Mouse (Mus musculus) CH12.LX (cell line): ENCODE measurements around the gene Gdf15. TPM values are rescaled to one million over a fixed set of nuclear protein-coding genes. Genes with fewer than 3 reads are reported as not detected.

Experiments
- DNase-seq: peaks from one replicate; pipeline ENCODE4 v3.0.0-alpha.2; 2013; ENCODE audit errors: extremely low read depth
- H3K27ac ChIP-seq: 2 replicates; pipeline ENCODE4 v1.5.1; 2012; ENCODE audit warnings: low read depth, mild to moderate bottlenecking, control low read depth, moderate library complexity; ENCODE audit not compliant: insufficient read depth
- H3K27me3 ChIP-seq: replicated peaks from 2 replicates; pipeline ENCODE3; 2012; ENCODE audit warnings: inconsistent platforms
- H3K36me3 ChIP-seq, 2 experiments: replicated peaks in 1 of 2; 2 replicates each; pipeline versions ENCODE3 to v1.6.1; 2012; ENCODE audit warnings: inconsistent platforms in 1 of 2, low read length in 1 of 2, mild to moderate bottlenecking in 1 of 2, mixed read lengths in 1 of 2, moderate library complexity in 1 of 2; ENCODE audit not compliant: control insufficient read depth in 1 of 2, insufficient read depth in 1 of 2
- H3K4me1 ChIP-seq, 2 experiments: 2 replicates each; pipeline ENCODE4 v1.6.1; 2012; ENCODE audit warnings: inconsistent platforms in 1 of 2, moderate library complexity in 1 of 2; ENCODE audit not compliant: insufficient read depth in 2 of 2, control insufficient read depth in 1 of 2
- H3K4me2 ChIP-seq: 2 replicates; pipeline ENCODE4 v1.6.1; 2012; ENCODE audit warnings: low read depth, mild to moderate bottlenecking, control low read depth; ENCODE audit not compliant: poor library complexity, insufficient read depth, severe bottlenecking
- H3K4me3 ChIP-seq, 3 experiments: fragments of 150-350 bp in 1 of 3; sonication (generic) in 1 of 3; replicated peaks in 1 of 3; 2 replicates each; pipeline versions ENCODE3 to v1.5.1; 2011 to 2012; ENCODE audit warnings: low read depth in 2 of 3, low read length in 2 of 3, mild to moderate bottlenecking in 2 of 3, moderate library complexity in 2 of 3, control low read depth in 1 of 3, improper control_type of control experiment in 1 of 3, inconsistent platforms in 1 of 3, mixed read lengths in 1 of 3; ENCODE audit not compliant: poor library complexity in 1 of 3
- H3K79me2 ChIP-seq: replicated peaks from 2 replicates; pipeline ENCODE4 v1.6.1; 2012; ENCODE audit warnings: mild to moderate bottlenecking, moderate library complexity; ENCODE audit not compliant: control insufficient read depth, poor library complexity, insufficient read depth, severe bottlenecking; ENCODE audit errors: extremely low read depth
- H3K9ac ChIP-seq: 2 replicates; pipeline ENCODE4 v1.6.1; 2012; ENCODE audit warnings: low read depth, mild to moderate bottlenecking, control low read depth, moderate library complexity; ENCODE audit not compliant: insufficient read depth
- H3K9me3 ChIP-seq: replicated peaks from 2 replicates; pipeline ENCODE3; 2012; ENCODE audit warnings: low read length, inconsistent platforms, mixed read lengths
- ELF1 ChIP-seq: IDR thresholded peaks from 2 replicates; pipeline ENCODE4 v1.6.1; 2014; ENCODE audit warnings: low read depth, mild to moderate bottlenecking, inconsistent platforms, low read length, improper control_type of control experiment
- ETS1 ChIP-seq: conservative IDR thresholded peaks from 2 replicates; pipeline ENCODE4 v1.6.1; 2012; ENCODE audit warnings: low read depth, mild to moderate bottlenecking, inconsistent platforms, low read length, improper control_type of control experiment, moderate library complexity
- GABPA ChIP-seq: IDR thresholded peaks from 2 replicates; pipeline ENCODE4 v1.6.1; 2012; ENCODE audit warnings: low read depth, low read length, improper control_type of control experiment, inconsistent platforms; ENCODE audit not compliant: insufficient replicate concordance
- IRF4 ChIP-seq: IDR thresholded peaks from 2 replicates; pipeline ENCODE4 v1.6.1; 2014; ENCODE audit warnings: low read depth, mild to moderate bottlenecking, inconsistent platforms, low read length, improper control_type of control experiment
- KAT2A ChIP-seq: IDR thresholded peaks from 2 replicates; pipeline ENCODE4 v1.6.1; 2012; ENCODE audit warnings: low read length, improper control_type of control experiment, inconsistent platforms; ENCODE audit not compliant: insufficient replicate concordance
- MAZ ChIP-seq: IDR thresholded peaks from 2 replicates; pipeline ENCODE4 v1.6.1; 2012; ENCODE audit warnings: low read depth, mild to moderate bottlenecking, inconsistent platforms, low read length, improper control_type of control experiment, moderate library complexity
- SIN3A ChIP-seq: IDR thresholded peaks from 2 replicates; pipeline ENCODE4 v1.6.1; 2012; ENCODE audit warnings: low read length, improper control_type of control experiment, inconsistent platforms
- UBTF ChIP-seq: IDR thresholded peaks from 2 replicates; pipeline ENCODE4 v1.6.1; 2012; ENCODE audit warnings: low read depth, mild to moderate bottlenecking, inconsistent platforms, low read length, improper control_type of control experiment, moderate library complexity
- ZKSCAN1 ChIP-seq: IDR thresholded peaks from 2 replicates; pipeline ENCODE4 v1.6.1; 2012; ENCODE audit warnings: low read depth, inconsistent platforms, low read length, improper control_type of control experiment, borderline replicate concordance
- dilution Hi-C: fragments of 300-500 bp; cut with MboI; formaldehyde crosslinking; loops from 2 replicates; pipeline ENCODE4 v1.14.3; 2020; ENCODE audit warnings: low sequenced_read_pairs; ENCODE audit not compliant: extremely low pct_unique_long_range_greater_than_20kb, extremely low pct_ligation_motif_present
- in situ Hi-C: fragments of 300-500 bp; cut with MboI; formaldehyde crosslinking; loops from 3 replicates; pipeline ENCODE4 v1.14.3; 2019; ENCODE audit warnings: low sequenced_read_pairs, low pct_ligation_motif_present, low pct_unique_long_range_greater_than_20kb, mixed read lengths
- polyA plus RNA-seq: library from polyadenylated mRNA; unstranded; fragments of >175 nt; gene quantifications from 2 replicates; pipeline ENCODE4 v1.2.1, GENCODE M21; 2012; ENCODE audit warnings: low read depth; ENCODE audit not compliant: insufficient read length
- total RNA-seq, 2 experiments: library from RNA; depleted of rRNA; stranded (reverse); fragments of 300-350 nt in 1 of 2; fragments of >200 nt in 1 of 2; gene quantifications; 2 replicates each; pipeline ENCODE4 v1.2.3; 2012 to 2014

The Gdf15 gene
- total and polyA plus RNA-seq, 3 experiments: 0.16 to 0.21 TPM; not detected in 1

DNA sequence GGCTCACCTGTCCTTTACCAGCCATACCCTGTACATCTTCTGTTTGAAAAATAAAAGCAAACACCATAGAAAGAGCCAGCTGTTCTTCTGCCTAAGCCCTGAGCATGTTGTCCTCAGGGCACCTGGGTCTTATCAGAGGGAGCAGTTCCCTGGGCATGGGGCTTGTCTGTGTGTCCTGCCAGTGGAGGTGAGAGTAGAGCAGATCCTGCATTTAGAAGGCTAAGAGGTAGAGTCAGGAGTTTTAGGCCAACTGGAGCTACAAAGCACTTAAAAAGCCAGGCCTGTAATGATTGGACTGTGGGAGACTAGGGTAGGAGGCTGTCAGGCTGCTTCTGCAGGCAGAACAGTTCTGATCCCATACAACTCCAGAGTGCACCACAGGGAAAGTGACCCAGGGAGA, 46.4 kb upstream of the Gdf15 start:
- Histone ChIP-seq H3K9ac (no peak overlapping the region), H3K79me2 (peaks cover 16% of the 10 kb centered on the region)

DNA sequence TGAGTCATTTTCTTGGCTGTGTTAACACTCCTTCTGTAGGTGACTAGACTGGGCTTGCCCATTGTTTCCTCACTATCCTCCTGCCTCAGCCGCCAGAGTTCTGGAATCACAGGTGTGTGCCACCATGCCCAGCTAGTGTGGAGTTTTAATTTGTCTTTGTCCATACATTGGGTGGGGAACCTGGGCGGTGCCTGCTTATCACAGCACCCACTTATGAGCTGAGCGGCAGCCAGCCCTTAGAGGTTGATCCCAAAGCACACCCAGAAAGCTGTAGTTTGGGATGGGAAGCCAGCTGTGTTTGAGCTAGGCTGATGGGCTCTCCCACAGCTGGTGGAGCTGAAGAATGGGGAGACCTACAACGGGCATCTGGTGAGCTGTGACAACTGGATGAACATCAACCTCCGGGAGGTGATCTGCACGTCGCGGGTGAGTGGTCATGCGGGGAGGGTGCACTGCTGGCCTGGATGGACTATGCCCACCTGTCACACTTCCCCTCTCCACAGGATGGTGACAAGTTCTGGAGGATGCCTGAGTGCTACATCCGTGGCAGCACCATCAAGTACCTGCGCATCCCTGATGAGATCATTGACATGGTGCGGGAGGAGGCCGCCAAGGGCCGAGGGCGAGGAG, 45.3 kb upstream of the Gdf15 start:
- H3K4me2 ChIP-seq: no peak overlapping the region
- H3K79me2 ChIP-seq: peaks cover 16% of the 10 kb centered on the region
- peaks cover 42 to 46% of the 10 kb centered on the region in 2 experiments for H3K36me3 ChIP-seq
- peak overlapping the region in 1 of 3 experiments; percentile 26 for H3K4me3 ChIP-seq
- no peak for DNase-seq
- H3K27me3 ChIP-seq: no peaks in the 10 kb centered on the region
- TF ChIP-seq MAZ: no peak
- no peak for TF ChIP-seq KAT2A
- no peak for TF ChIP-seq GABPA
- dilution Hi-C loops: no loop called here
- H3K9me3 ChIP-seq: no peaks in the 10 kb centered on the region
- H3K9ac ChIP-seq: no peak overlapping the region
- H3K4me1 ChIP-seq: peaks cover 33 to 80% of the 10 kb centered on the region in 2 experiments
- in situ Hi-C loops: no loop called here
- H3K27ac ChIP-seq: peak overlapping the region; percentile 13; the same call in 1 of the 2 replicates

More for the DNA sequence above, 46.4 kb upstream of the Gdf15 start:
- Histone ChIP-seq H3K4me2 (no peak overlapping the region), H3K9me3 (no peaks in the 10 kb centered on the region)
- in situ Hi-C loops: no loop called here
- dilution Hi-C loops: no loop called here
- TF ChIP-seq SIN3A (no peak), ETS1 (no peak), UBTF (no peak), ZKSCAN1 (no peak)
- TF ChIP-seq, all 38 proteins: peak for 0
- no peak overlapping the region for H3K27ac ChIP-seq
- H3K27me3 ChIP-seq: no peaks in the 10 kb centered on the region
- H3K4me3 ChIP-seq: no peak overlapping the region
- H3K4me1 ChIP-seq: peaks cover 33 to 89% of the 10 kb centered on the region in 2 experiments
- peaks cover 42 to 46% of the 10 kb centered on the region in 2 experiments for H3K36me3 ChIP-seq
- DNase-seq: no peak

DNA sequence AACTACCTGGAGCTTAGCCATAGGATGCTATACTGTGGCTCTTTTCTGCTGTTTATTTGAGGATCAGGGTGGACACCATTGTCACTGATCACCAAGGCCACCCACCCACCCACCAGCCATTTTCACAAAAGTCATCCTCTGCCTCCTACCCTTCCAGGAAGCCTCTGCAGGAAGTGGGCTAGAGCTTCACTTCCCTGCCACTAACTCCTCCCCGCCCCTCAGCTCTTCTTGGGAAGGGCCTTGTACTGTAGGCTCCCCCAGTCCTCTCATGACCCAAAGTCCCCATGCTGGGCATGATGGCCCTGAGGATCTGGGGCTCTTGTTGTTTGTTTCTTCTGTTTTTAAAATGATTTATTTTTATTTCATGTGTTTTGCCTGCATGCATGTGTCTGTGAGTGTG, 43.1 kb upstream of the Gdf15 start:
- H3K4me2 ChIP-seq: no peak overlapping the region
- TF ChIP-seq ELF1 (peak; percentile 41; the same call in 1 of the 2 replicates), IRF4 (no peak)
- TF ChIP-seq, all 38 proteins: peak for 1

More for the DNA sequence above, 43.1 kb upstream of the Gdf15 start:
- dilution Hi-C loops (no loop called here), in situ Hi-C loops (no loop called here)
- H3K36me3 ChIP-seq: peaks cover 40% of the 10 kb centered on the region in 2 experiments
- H3K27me3 ChIP-seq: no peaks in the 10 kb centered on the region
- DNase-seq: no peak
- no peaks in the 10 kb centered on the region for H3K9me3 ChIP-seq
- H3K4me3 ChIP-seq: peak overlapping the region in 1 of 3 experiments; percentile 21
- peaks cover 29 to 73% of the 10 kb centered on the region in 2 experiments for H3K4me1 ChIP-seq
- peaks cover 16% of the 10 kb centered on the region for H3K79me2 ChIP-seq
- peak overlapping the region; percentile 61; the same call in 1 of the 2 replicates for H3K27ac ChIP-seq
- no peak overlapping the region for H3K9ac ChIP-seq
